Mouse (Mus musculus): Measurements from ENCODE around the gene Pgap2. TPM values are rescaled to one million over a fixed set of nuclear protein-coding genes. Genes with fewer than 3 reads are reported as not detected.

Pgap2 gene
- total RNA-seq, 2 experiments from 2014 or later: 32.9 to 80.7 TPM

DNA sequence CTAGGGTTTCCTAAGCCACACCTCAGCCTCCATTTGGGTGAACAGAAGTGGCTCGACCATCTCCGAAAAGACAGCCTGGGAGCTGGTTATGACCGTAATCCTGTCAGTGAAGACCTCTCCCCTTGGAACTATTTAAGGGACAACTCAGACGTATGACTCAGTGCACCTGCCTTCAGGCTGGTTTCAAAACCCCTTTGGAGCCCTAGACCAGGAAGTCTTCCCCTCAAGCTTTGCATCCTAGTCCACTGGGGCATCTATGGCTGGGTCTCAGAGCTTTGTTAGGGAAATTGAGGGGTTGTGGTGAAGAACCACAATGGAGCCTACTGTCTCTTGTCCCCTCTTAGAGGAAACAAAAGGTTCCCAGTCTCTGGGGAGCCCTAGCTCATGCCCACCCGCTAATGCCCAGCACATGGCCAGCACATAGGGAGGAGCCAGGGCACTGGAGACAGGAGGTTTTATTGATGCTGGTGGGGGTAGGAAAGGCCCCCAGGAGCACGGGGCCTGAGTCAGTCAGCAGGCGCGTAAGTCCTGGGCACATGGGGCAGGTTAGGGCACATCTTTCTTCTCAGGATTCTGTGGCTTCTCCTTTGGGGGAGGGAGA is 28.8 kb downstream of the Pgap2 start:
- no peak for ATAC-seq (replicated peaks; ENCODE audit: poor library complexity)

DNA sequence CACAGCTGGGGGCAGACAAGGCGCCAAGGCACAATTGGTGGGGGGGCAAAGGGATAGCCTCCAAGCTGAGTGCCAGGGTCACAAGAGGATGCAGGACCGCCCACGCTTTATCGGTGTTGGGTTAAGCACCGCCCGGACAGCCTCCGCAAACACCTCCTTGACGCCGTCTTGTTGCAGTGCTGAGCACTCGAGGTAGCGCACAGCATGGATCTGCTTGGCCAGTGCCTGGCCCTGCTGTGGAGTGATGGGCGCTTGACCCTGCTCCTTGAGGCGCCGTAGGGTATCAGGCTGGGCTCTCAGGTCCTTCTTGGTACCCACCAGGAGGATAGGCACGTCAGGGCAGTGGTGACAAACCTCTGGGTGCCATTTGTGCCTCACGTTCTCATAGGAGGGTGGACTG is 29.6 kb downstream of the Pgap2 start:
- ATAC-seq (replicated peaks; ENCODE audit: poor library complexity): no peak

DNA sequence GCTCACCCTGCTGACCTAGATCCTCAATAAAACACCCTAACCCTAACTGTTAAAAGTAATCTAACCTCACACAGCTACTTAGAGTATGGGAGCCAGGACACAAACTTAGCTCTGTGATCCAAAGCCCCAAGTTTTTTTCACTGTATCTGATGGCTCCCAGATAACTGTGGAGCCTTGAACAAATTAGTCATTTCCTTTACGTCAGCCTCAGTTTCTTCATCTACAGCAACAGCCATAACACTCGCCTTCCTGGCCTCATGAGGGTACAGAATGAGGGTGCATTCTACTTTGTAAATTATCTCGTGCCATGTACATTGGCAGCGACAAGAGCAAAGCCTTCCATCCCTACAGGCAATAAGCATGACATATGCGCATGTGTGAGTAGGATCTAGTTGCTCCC is 32.4 kb downstream of the Pgap2 start:
- ATAC-seq (replicated peaks; ENCODE audit: poor library complexity): peak; percentile 10

DNA sequence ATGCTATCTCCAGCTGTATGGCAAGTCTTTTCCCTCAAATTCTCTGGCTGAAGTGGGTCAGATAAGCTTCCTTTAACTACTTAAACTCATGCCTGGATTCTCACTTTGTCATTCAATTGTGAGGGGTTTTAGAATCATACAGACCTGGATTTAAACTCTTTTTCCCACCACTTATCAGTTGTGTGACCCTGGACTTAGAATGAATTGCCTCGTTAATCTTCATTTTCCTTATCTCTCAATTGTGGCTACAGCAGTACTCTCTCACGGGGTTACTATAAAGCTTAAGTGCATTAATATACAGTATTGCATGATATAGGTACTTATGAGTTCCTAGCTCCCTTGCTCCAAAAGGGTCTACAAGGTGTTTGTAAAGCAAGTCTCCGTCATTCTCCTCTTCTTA is 32.9 kb downstream of the Pgap2 start:
- no peak for ATAC-seq (replicated peaks; ENCODE audit: poor library complexity)

DNA sequence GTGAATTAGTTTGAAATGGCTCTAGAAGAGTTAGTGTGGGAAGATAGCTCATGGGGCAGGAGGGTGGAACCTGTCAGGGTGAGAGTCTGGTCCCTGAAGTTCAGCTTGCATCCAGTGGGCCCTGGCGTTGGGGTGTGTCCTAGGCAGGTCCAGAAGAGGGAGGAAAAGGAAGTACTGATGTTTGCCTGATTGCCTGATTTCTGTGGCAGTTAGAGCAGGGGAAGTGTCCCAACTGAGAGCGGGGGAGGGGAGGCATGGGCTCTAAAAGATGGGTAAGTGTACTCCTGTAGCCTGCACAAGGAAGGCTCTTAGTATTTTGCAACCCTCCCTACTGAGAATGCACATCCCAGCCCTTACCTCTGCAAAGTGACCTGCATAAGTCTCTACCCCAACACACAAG is 33.9 kb downstream of the Pgap2 start:
- peak; percentile 51 for ATAC-seq (replicated peaks; ENCODE audit: poor library complexity)

DNA sequence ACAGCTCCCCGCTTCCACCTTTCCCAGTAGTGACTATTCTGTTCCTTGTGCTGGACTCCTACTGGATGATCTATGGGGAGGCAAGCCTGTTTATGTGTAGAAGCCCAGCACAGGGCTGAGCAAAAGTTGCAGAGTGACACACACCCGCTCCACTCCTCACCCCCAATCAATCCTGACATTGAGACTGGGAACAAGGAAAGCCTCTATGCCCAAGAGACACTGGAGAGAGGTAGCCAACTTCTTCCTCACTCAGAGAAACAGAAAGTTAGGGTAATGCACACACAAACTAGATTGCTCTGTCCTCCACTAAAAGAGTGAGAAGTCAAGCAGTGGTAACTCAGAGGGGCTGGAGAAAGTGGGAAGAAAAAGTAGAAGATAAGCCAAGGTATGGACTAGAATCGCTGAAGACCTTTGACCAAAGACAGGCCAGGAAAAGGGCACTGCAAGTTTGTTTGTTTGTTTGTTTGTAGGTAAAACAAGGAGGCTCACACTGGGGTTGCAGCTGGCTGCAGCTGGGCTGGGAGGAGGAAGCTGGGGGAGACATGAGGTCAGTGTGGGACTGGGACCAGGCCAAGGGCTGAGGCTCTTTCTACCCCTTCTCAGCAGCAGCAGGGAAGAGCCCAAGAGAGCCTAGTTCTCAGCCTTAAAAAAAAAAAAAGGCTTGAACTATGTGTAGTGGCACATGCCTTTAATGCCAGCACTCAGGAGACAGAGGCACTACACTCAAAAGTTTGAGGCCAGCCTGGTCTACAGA is 35.0 kb downstream of the Pgap2 start:
- ATAC-seq (replicated peaks; ENCODE audit: poor library complexity): no peak

DNA sequence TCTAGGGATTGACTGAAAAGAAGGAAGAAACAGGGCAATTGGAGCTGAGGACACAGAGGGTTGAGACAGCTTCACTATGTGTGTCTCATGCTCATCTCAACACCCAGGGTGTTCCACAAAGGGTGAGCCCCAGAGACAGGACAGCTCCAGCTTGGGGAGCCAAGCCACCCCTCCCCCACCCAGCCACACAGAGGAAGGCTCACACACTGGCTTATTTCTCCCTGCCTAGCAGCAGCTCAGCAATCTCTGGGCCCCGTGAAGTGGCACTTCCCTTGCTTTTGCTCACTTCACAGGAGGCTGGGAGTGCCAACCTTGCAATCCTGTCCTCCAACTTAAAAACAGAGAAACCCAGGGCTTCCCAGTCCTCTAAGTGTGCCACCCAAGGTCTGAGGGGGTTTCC is 35.8 kb downstream of the Pgap2 start:
- ATAC-seq (replicated peaks; ENCODE audit: poor library complexity): no peak

DNA sequence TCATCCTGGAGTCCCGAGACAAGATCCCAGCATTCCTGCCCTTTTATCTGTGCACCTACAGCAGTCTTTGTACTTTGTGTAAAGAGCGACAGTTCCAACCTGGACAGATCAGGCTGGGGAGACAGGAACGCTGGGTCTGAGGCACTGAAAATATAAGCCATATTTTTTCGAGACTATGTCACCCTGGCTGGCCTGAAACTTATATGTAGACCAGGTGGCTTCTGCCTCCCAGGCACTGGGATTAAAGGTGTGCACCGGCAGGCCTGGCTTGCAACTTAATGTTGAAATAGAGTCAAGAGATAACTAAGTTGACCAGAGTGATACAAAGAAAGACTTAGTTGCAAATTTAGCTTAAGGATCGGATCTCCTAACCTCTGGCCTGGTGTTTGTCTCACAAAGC is 36.3 kb downstream of the Pgap2 start:
- no peak for ATAC-seq (replicated peaks; ENCODE audit: poor library complexity)

DNA sequence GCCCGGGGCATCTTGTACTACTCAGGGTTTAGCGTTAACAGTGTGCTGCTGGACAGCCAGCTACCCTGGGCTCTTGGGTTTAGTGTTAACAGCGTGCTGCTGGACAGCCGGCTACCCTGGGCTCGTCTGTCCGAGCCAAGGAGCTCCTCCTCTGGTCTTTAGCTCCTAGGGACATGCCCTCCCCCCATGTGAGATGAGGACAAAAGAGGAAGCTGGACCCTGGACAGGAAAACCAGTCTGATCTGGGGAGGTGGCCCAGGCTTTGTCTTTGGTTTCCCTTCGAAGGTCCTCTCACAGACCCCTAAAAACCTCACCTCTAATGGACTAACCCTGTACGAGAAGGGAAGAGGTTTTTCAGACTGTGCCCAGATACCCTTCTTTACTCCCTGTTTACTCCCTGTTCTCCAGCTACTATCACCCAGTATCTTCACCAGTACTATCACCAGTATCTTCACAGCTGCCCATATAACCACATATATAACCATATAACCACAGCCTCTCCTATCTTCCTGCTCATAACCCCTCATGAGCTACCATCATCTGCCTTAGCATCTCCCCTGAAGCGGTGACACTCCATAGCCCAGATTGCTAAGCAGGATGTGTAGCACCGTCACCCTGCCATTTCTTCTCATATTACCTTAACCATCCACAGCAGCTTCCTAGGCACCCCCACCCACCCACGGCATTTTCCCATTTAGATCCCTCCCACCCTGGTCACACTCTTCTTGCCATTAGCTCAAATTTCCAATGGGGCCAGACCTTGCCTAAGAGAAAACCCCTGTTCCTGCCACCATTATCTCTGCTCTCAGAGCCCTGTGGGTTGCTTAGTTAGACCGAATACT is 37.2 kb downstream of the Pgap2 start:
- 0 out of 2 replicates have a peak, but pooled peaks have one; percentile 1 for ATAC-seq (replicated peaks; ENCODE audit: poor library complexity)

DNA sequence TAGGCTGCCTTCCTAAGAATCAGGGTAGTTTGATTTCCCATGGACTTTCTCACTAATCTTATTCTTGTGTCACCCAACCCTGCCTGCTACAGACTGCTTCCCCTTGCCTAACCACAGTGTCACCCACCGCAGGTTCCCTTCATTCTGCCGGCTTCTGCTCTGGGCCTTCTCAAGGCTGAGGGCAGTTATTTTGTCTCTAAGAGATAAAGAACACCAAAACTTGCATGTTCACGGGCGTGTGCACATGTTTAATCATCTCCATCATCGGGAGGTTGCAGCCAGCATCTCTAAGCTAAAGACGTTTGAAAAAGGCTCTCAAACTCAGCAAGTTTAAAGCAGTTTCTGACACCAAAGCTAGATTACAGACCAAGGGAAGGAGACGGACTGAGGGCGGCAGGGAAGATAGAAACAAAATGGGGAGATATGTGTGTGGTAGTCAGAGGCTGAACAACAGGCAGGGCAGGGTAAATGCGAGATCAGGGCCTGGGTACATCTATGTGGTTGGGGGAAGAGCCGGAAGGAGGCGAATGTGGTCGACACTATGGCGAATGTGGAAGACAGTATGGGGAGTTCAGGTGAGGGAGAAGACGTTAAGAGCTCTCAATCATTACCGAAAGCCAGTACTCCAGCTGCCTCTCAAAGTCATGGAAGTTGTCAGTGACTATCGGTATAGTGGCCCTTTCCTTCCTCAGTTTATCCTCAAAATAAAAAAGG is 38.8 kb downstream of the Pgap2 start:
- peak; percentile 33 for ATAC-seq (replicated peaks; ENCODE audit: poor library complexity)

DNA sequence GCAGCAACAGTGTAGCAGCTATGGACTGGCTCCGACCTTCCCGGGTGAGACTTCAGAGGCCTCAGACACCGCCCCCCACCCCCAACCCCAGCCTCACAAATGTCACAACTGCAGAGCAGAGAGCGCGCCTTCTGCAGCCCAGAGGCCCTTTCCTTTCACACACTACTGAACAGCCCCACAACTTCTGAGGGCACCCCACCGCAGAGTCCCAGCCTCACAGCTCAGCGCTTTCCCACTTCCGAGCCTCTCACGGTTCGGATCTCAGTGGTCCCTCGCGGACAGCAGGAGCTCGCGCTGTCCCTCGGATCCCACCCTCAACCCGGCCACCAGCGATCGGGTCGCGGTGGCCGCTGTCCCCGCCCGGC is 39.5 kb downstream of the Pgap2 start:
- ATAC-seq (replicated peaks; ENCODE audit: poor library complexity): 0 out of 2 replicates have a peak, but pooled peaks have one; percentile 3

DNA sequence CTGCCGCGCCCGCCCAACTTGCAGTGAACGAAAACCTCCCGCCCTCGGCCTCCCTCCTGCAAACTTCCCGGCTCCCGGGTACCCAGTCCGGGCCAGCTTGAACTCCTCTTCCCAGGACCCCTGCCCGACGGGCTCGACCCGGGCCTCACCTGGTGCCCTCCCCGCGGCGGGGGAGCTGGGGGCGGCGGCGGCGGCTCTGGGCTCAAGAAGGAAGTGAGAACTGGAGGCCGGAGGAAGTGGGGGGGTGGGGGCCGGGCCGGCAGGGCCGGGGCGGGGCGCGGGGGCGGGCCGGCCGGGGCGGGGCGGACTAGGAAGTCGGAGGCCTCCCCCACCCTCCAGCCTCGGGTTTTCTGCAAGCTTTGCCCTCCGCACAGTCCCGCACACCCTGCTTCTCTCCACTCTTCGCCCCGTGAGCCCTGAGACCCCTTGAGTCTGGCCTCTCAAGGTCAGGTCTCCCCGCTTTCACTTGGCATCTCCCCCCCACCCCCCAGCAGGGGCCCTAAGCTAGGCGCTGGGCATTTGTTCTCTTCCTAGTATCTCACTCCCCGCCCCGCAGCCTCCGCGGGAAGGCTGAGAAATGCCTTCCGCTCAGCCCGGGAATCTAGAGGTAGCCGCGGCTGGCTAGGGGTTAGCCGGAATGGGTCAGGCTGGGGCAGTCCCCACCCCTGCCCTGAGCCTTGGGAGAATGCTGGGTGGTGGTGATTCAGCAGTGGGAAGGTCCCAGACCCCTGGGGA is 40.1 kb downstream of the Pgap2 start:
- peak; percentile 24 for ATAC-seq (replicated peaks; ENCODE audit: poor library complexity)

DNA sequence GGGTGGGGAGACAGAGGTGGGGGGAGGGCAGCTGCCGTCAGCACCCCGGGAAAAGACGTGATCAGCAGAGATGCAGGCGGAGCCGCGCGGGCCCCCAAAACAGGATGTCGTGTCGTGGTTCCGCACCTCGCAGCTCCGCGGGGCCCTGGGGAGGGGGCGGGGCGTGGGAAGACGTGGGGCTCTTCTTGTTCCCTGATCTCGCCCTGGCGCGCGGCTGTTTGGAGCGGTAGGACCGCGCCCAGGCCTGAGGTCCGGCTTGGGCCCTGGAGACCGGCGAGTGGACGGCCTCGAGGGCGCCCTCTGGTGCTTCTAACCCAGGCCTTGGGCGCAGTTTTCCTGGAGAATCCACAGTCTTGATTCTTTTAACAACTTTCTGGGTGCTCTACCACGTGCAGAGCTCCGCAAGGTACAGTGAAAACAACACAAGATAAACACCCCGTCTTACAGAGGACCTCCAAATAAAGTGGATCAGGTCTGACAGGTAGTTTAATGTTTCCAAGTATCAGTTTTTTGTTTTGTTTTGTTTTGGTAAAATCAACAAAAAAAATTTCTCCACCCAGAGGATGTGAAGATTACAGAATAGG is 40.7 kb downstream of the Pgap2 start:
- ATAC-seq (replicated peaks; ENCODE audit: poor library complexity): peak; percentile 52

DNA sequence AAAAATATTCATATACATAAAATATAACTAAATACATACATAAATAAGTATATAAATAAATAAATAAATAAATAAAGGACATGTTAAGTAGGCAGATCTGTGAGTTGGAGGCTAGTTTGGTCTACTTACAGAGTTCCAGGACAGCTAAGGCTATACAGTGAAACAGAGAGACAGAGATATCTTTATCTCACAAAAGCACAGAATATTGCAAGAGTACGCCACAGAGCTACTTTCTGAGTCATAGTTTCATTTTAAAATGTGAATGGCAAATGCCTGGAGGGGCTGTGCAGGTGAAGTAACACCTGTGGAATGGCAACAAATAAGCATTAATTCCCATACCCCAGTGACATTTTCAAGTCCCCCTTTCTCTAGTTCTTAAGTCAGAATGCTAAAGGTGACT is 43.6 kb downstream of the Pgap2 start:
- no peak for ATAC-seq (replicated peaks; ENCODE audit: poor library complexity)

DNA sequence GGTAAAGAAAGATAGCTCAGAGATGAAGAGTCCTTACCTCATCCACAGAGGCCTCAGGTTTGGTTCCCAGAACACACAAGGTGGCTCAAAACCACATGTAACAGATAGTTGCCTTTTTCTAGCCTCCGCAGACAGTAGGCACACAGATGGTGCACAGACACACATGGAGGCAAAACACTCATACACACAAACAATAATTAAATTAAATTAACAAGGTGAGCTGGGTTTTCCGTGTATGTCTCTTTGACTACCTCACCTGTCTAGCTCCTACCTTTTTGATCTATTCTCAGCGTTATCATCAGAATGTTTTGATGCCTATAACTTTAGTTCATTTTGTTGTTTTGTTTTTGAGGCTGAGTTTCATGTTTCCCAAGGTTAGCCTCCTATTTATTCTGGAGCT is 45.9 kb downstream of the Pgap2 start, which contains the start of gene Rhog:
Gene Rhog (minus strand): TSS at position 101 of the 400 bp plus-strand sequence.
- no peak for ATAC-seq (replicated peaks; ENCODE audit: poor library complexity)

DNA sequence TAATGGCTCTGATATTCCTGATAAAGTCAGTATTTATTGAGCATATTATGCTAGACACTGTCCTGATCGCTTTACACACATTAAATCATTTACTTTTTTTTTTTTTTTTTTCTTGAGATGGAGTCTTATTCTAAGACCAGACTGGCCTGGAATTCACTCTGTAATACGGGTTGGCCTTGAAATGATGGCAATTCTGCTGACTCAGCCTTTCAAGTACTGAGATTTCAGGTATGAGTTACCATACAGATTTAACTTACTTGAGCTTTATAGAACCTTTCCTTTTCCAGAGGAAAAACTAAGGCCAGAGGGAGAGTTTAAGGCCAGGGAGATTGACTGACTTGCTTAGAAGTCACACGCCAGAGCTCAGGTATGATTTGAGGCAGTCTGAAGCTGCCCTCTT is 46.6 kb downstream of the Pgap2 start:
- no peak for ATAC-seq (replicated peaks; ENCODE audit: poor library complexity)

DNA sequence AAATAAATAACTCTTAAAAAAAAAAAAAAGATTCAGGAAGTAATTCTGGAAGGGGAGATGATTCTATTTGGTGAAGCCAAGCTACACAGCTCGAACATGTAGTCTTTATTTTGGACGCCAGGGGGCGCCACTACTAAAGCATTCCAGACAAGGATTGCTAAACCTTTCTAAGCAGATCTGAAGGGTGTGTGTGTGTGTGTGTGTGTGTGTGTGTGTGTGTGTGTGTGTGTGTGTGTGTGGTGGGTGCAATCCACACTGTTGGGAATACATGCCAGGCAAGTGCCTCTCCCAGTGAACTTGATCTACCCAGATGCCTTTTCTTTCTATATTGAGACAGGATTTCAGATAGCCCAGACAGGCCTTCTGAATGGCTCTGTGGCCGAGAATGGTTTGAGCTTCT is 48.2 kb downstream of the Pgap2 start:
- peak; percentile 77 for ATAC-seq (replicated peaks; ENCODE audit: poor library complexity)

DNA sequence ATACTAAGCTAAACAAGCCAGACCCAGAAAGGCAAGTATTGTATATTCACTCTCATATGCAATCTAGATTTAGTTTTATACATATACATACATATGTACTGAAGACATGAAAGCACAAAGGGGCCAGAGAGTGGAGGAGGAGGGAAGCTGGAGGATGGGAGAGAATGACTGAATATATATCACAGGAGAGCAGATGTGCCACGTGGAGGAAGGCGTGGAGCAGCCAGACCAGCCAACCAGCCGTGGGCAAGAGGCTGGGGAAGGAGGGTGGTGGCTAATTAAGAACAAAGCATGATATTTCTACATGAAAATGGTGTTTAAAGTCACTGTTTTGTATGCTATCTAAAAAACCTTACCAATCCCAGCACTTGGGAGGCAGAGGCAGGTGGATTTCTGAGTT is 48.7 kb downstream of the Pgap2 start:
- no peak for ATAC-seq (replicated peaks; ENCODE audit: poor library complexity)

DNA sequence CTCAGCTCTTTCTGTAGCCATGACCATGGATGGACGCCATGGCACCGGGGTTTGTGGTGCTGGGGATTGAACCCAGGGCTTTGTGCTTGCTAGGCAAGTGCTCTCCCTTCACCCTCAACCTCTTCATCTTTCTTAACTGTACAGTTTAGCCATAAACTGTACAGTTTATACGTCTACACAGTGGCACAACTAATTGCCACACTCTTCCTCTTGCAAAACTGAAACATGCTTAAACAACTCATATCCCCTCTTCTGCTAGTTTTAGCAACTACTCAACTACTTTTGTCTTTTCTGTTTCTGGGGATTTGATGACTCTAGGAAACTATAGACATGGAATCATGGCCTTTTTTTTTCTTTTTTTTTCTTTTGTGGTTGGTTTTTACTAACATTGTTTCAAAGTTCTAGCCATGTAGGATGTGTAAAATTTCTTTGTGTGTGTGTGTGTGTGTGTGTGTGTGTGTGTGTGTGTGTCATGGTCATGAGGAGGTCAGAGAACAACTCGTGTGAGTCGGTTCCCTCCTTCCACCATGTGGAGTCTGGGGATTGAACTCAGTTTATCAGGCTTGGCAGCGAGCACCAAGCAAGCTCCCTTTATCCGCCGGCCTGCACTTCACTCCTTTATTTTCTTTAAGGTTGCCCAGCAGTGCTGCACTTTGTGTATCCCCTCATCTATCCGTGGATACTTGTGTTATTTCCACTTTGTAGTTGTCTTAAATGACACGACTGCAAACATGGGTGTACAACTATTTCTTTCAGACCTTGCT is 49.9 kb downstream of the Pgap2 start:
- peak; percentile 56 for ATAC-seq (replicated peaks; ENCODE audit: poor library complexity)

All from megakaryocyte progenitor cell, adult 5-6 weeks (primary cell).